Mouse (Mus musculus): ENCODE data around the gene Cd82.

- TF ChIP-seq POLR2A (IDR thresholded peaks at IDR 0.05; ENCODE audit: insufficient read length, low read depth) (no peak), POLR2AphosphoS2 (IDR thresholded peaks at IDR 0.05; ENCODE audit: insufficient read length, low read depth) (no peak), E2F4 (IDR thresholded peaks at IDR 0.05; ENCODE audit: insufficient read depth) (no peak), CEBPB (IDR thresholded peaks at IDR 0.05; ENCODE audit: insufficient read depth, poor library complexity, severe bottlenecking) (no peak), SRF (IDR thresholded peaks at IDR 0.05; ENCODE audit: control insufficient read depth, insufficient read length, low read depth) (no peak), MYOD1 (IDR thresholded peaks at IDR 0.05; ENCODE audit: control insufficient read depth in 1 of 3, insufficient read length in 2 of 3, low read depth in 2 of 3) (no peak), MYOG (IDR thresholded peaks at IDR 0.05; ENCODE audit: control insufficient read depth in 1 of 3, insufficient read depth in 1 of 3, insufficient read length in 2 of 3, low read depth in 2 of 3) (no peak), MAX (IDR thresholded peaks at IDR 0.05; ENCODE audit: low read depth) (no peak), TCF12 (IDR thresholded peaks at IDR 0.05; ENCODE audit: insufficient read depth, poor library complexity, severe bottlenecking) (no peak), USF1 (IDR thresholded peaks at IDR 0.05; ENCODE audit: low read depth) (no peak), REST (IDR thresholded peaks at IDR 0.05; ENCODE audit: insufficient read depth, insufficient read length) (no peak), TCF3 (IDR thresholded peaks at IDR 0.05; ENCODE audit: insufficient read length, low read depth) (no peak)
Observed at GRCm38 (mm10) chr2:93476487-93476886, 13.5 kb upstream of the Cd82 start.

All from myocyte (in vitro differentiated cells).